Comparison of ENCODE assay signal across 7 mouse cellular contexts in genomic region chr6:88486893-88487292, GRCm38 (mm10). TPM values are rescaled to one million over a fixed set of nuclear protein-coding genes. Genes with fewer than 3 reads are reported as not detected.
DNase-seq lines count a peak whose midpoint lies in the region; ATAC-seq and TF ChIP-seq lines count a peak whose summit lies in the region.

No protein-coding gene starts in this region.

- ATAC-seq in frontal cortex, adult (ENCODE audit: low TSS enrichment): 0 out of 2 replicates have a peak, but pooled peaks have one; percentile 12

- DNase-seq in ovary, adult 18-20 months (ENCODE audit: low spot score): peak; percentile 23
- no peak for DNase-seq in ovary, postnatal 10 days (ENCODE audit: low spot score)
- peak; percentile 82 for DNase-seq in brain, embryonic 14.5 days (ENCODE audit: low read depth)
- DNase-seq in layer of hippocampus, adult 18-20 months (ENCODE audit: low spot score in 2 of 2): peak; percentile 30 to 72
- DNase-seq in lung, postnatal 10 days: peak; percentile 70
- DNase-seq in right cerebral cortex, postnatal 4 days: peak; percentile 81

- TF ChIP-seq POLR2A in brain, embryonic 14.5 days (IDR thresholded peaks at IDR 0.05; ENCODE audit: borderline replicate concordance, extremely low read depth, insufficient read depth, insufficient read length, poor library complexity, severe bottlenecking): no peak

- TF ChIP-seq CTCF in brain, embryonic 14.5 days (IDR thresholded peaks at IDR 0.05; ENCODE audit: borderline replicate concordance, extremely low read depth, insufficient read depth, insufficient read length): peak; percentile 59; the same call in 1 of the 2 replicates

RNA-seq across cellular contexts. Expression of gene Ruvbl1, which starts 21.7 kb away (rescaled TPM):
- 64.3 and 73.5 TPM in 2 replicates for polyA plus RNA-seq in brain, embryonic 14.5 days (2012; rRNA removed)
- total RNA-seq in layer of hippocampus, adult 18-20 months (2021): 10 to 100 TPM; 38.7 to 43.7 TPM

RNA-seq across cellular contexts. Expression of gene Sec61a1, which starts 31.8 kb away (rescaled TPM):
- polyA plus RNA-seq in brain, embryonic 14.5 days (2012; rRNA removed): 169 and 177 TPM in 2 replicates
- total RNA-seq in layer of hippocampus, adult 18-20 months (2021): 10 to 100 TPM; 79.5 to 80.1 TPM

RNA-seq across cellular contexts. Expression of gene Eefsec, which starts 40.6 kb away (rescaled TPM):
- 20.3 and 26.6 TPM in 2 replicates for polyA plus RNA-seq in brain, embryonic 14.5 days (2012; rRNA removed)
- 10 to 100 TPM; 21.9 to 24.7 TPM for total RNA-seq in layer of hippocampus, adult 18-20 months (2021)
